8 mouse cellular contexts compared by ENCODE assay signal in the genomic region with DNA sequence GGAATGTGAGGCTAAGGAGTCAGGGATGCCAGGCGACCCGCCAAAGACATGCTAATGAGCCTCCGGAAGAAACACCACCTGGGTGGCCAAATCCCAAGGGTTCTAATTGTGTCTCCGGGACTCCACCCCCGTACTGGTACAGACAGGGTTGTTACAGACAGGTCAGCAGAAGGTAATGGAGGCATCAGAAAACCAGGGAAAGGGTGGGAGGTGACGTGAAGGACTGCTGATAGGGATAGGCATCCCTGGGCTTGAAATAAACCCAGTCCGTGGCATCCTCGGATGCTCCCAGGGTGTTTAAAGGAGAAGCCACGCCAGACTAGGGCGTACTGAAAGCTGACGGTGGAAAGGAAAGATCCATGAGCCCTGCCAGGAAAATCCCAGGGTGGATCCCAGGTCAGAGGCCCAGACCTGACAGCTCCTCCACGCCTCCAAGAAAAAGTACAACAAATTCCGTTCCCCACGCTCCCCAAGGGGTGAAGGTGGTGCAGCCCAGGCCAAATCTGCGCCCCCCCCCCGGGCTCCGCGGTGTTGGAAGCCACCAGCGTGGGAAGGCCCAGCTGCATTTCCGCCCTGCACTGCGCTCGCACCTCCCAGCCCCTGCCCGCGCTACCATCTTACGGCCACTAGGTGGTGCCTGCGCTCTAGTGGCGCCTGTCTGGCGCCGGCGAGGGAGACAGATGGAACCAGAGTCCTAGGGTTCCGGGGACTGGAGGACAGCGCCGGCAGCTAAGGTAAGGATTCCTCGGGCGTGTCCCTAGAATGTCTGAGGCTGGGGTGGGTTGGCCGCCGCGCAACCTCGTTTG. TPM values are rescaled to one million over a fixed set of nuclear protein-coding genes. Genes with fewer than 3 reads are reported as not detected.
DNase-seq lines count a peak whose midpoint lies in the region; ATAC-seq and TF ChIP-seq lines count a peak whose summit lies in the region.

A gene (plus strand): TSS at position 172 of the 806 bp plus-strand sequence.

- H3K9ac ChIP-seq in forebrain, postnatal 0 days, result peak within 1 kb of the TSS; percentile 61
- H3K9ac ChIP-seq in lung, embryonic 15.5 days, result peak within 1 kb of the TSS; percentile 55

- peak; percentile 86 for TF ChIP-seq CTCF in G1E (IDR thresholded peaks at IDR 0.05; ENCODE audit: low read depth, low read length)
- peak; percentile 100 for TF ChIP-seq CTCF in forebrain, postnatal 0 days (IDR thresholded peaks at IDR 0.05; ENCODE audit: low read depth)

- DNase-seq in G1E (ENCODE audit: low spot score), result peak; percentile 88
- peak; percentile 96 to 98 for DNase-seq in cerebellum, adult 18-20 months
- peak; percentile 95 for DNase-seq in forebrain, postnatal 0 days
- DNase-seq in heart, postnatal 4 days, result peak; percentile 98
- DNase-seq in layer of hippocampus, adult 8-10 months (ENCODE audit: low spot score in 2 of 2), result peak; percentile 91 to 96
- DNase-seq in ovary, adult 18-20 months (ENCODE audit: low spot score), result peak; percentile 84
- DNase-seq in thymus, postnatal 0 days (ENCODE audit: low spot score), result peak; percentile 96

- H3K27me3 ChIP-seq in G1E (ENCODE audit: insufficient read depth, low read length), result 0 out of 2 replicates have a peak, but pooled peaks cover 3% of the 10 kb centered on the region
- H3K27me3 ChIP-seq in forebrain, postnatal 0 days (ENCODE audit: insufficient read depth, low read length), result no peaks in the 10 kb centered on the region
- H3K27me3 ChIP-seq in lung, embryonic 15.5 days, result no peaks in the 10 kb centered on the region

- H3K36me3 ChIP-seq in G1E (replicated peaks), result no peaks in the 10 kb centered on the region
- no peaks in the 10 kb centered on the region for H3K36me3 ChIP-seq in forebrain, postnatal 0 days (ENCODE audit: insufficient read depth)
- H3K36me3 ChIP-seq in lung, embryonic 15.5 days, result no peaks in the 10 kb centered on the region

- H3K4me3 ChIP-seq in G1E (ENCODE audit: low read depth, low read length), result peak within 1 kb of the TSS; percentile 73
- peak within 1 kb of the TSS; percentile 50 for H3K4me3 ChIP-seq in forebrain, postnatal 0 days (ENCODE audit: low read depth, low read length)
- peak within 1 kb of the TSS; percentile 54 for H3K4me3 ChIP-seq in lung, embryonic 15.5 days

- WGBS in forebrain, postnatal 0 days, result 1% methylated on average over 39 of the region's 39 CpGs
- 2% methylated on average over 39 of the region's 39 CpGs for WGBS in lung, embryonic 15.5 days

- H3K27ac ChIP-seq in forebrain, postnatal 0 days (ENCODE audit: low read depth, low read length), result peak within 1 kb of the TSS; percentile 57; the same call in 1 of the 2 replicates
- peak within 1 kb of the TSS; percentile 42; the same call in 1 of the 2 replicates for H3K27ac ChIP-seq in lung, embryonic 15.5 days

- H3K4me2 ChIP-seq in forebrain, postnatal 0 days (ENCODE audit: low read depth), result peak within 1 kb of the TSS; percentile 84
- peak within 1 kb of the TSS; percentile 77 for H3K4me2 ChIP-seq in lung, embryonic 15.5 days

- H3K4me1 ChIP-seq in G1E (ENCODE audit: insufficient read depth, low read depth, low read length), result peaks cover 40% of the 10 kb centered on the region
- peaks cover 4% of the 10 kb centered on the region; the same call in 1 of the 2 replicates for H3K4me1 ChIP-seq in forebrain, postnatal 0 days (ENCODE audit: insufficient read depth)
- H3K4me1 ChIP-seq in lung, embryonic 15.5 days, result peaks cover 15% of the 10 kb centered on the region

- peak; percentile 79 for ATAC-seq in G1E (ENCODE audit: extremely low read depth, insufficient number of reproducible peaks, low FRiP score, poor library complexity, severe bottlenecking)
- ATAC-seq in forebrain, postnatal 0 days, result peak; percentile 96
- ATAC-seq in lung, embryonic 15.5 days (ENCODE audit: borderline replicate concordance, extremely low read depth, low FRiP score, low TSS enrichment), result peak; percentile 95

- no peaks in the 10 kb centered on the region for H3K9me3 ChIP-seq in G1E (replicated peaks)
- no peaks in the 10 kb centered on the region for H3K9me3 ChIP-seq in forebrain, postnatal 0 days (ENCODE audit: low read length)
- no peaks in the 10 kb centered on the region for H3K9me3 ChIP-seq in lung, embryonic 15.5 days

RNA-seq across cellular contexts. Expression of the gene that starts here (rescaled TPM):
- 85.3 and 107 TPM in 2 replicates for total RNA-seq in G1E (2014; fragmentation: Nextera tagmentation)
- 26.7 and 26.9 TPM in 2 replicates for total RNA-seq in G1E (2017)
- 1.6 and 2.0 TPM in 2 replicates for polyA plus RNA-seq in G1E (2012)
- total RNA-seq in forebrain, postnatal 0 days (2014; rRNA removed), result 49.5 and 74.5 TPM in 2 replicates
- 48.4 and 73.6 TPM in 2 replicates for polyA plus RNA-seq in forebrain, postnatal 0 days (2015; fragmentation: Nextera tagmentation; extraction: Ambion mirVana)
- total RNA-seq in heart, postnatal 4 days (2021), result 10 to 100 TPM; 40.7 to 43.4 TPM
- total RNA-seq in layer of hippocampus, adult 8-10 months (2022), result 100 to 1,000 TPM; 240 to 270 (median 254) TPM
- 73.3 and 81.9 TPM in 2 replicates for polyA plus RNA-seq in lung, embryonic 15.5 days (2015; fragmentation: Nextera tagmentation; extraction: Ambion mirVana)
- 148 and 160 TPM in 2 replicates for polyA plus RNA-seq in thymus, postnatal 0 days (2015; fragmentation: Nextera tagmentation; extraction: Ambion mirVana)

Comparison
In these comparisons a context has a peak if more than half of its experiments do, and no peak if none do; other contexts are left out.
1. Peak in every context shown above with its lines: DNase-seq, ATAC-seq, H3K4me3 ChIP-seq and H3K27ac ChIP-seq.
2. RNA of the gene that starts here (polyA plus RNA-seq): 148 to 160 TPM in thymus, postnatal 0 days, 73.3 to 81.9 TPM in lung, embryonic 15.5 days and 48.4 to 73.6 TPM in forebrain, postnatal 0 days; 1.6 to 2.0 TPM in G1E; every median in the first group is over 10 times any median in the second.